Mouse (Mus musculus) intestine, embryonic 14.5 days (tissue): ENCODE measurements around the gene Tnpo3. TPM values are rescaled to one million over a fixed set of nuclear protein-coding genes. Genes with fewer than 3 reads are reported as not detected.

Experiments used
- ATAC-seq: fragments of 200-750 bp; cut with Nextera tagmentation; replicated peaks from 2 replicates; pipeline ENCODE4 v1.8.0; 2017; ENCODE audit warnings: low read depth, moderate number of reproducible peaks, moderate TSS enrichment, moderate library complexity; ENCODE audit not compliant: low FRiP score, low TSS enrichment
- DNase-seq: peaks from one replicate; pipeline ENCODE4 v3.0.0-alpha.2; 2018; ENCODE audit warnings: low spot score
- H3K27ac ChIP-seq: fragments of 300-500 bp; sonication (generic); 2 replicates; pipeline ENCODE4 v1.5.1; 2014; ENCODE audit warnings: low read depth, mild to moderate bottlenecking, control low read depth
- H3K27me3 ChIP-seq: fragments of 300-500 bp; sonication (generic); replicated peaks from 2 replicates; pipeline ENCODE4 v1.6.1; 2014; ENCODE audit warnings: low read length, control low read depth; ENCODE audit not compliant: control insufficient read depth, insufficient read depth
- H3K36me3 ChIP-seq: fragments of 300-500 bp; sonication (generic); 2 replicates; pipeline ENCODE4 v1.6.1; 2014; ENCODE audit warnings: low read length, control low read depth; ENCODE audit not compliant: control insufficient read depth, insufficient read depth
- H3K4me1 ChIP-seq: fragments of 300-500 bp; sonication (generic); replicated peaks from 2 replicates; pipeline ENCODE4 v1.6.1; 2014; ENCODE audit warnings: low read length, control low read depth, mixed read lengths; ENCODE audit not compliant: control insufficient read depth, insufficient read depth
- H3K4me2 ChIP-seq: fragments of 300-500 bp; sonication (generic); 2 replicates; pipeline ENCODE4 v1.6.1; 2014; ENCODE audit warnings: low read length
- H3K4me3 ChIP-seq: fragments of 300-500 bp; sonication (generic); 2 replicates; pipeline ENCODE4 v1.5.1; 2014; ENCODE audit warnings: low read depth, low read length, control low read depth, mixed read lengths
- H3K9ac ChIP-seq: fragments of 300-500 bp; sonication (generic); 2 replicates; pipeline ENCODE4 v1.6.1; 2014; ENCODE audit warnings: mild to moderate bottlenecking, low read length
- H3K9me3 ChIP-seq: fragments of 300-500 bp; sonication (generic); 2 replicates; pipeline ENCODE4 v1.6.1; 2016; ENCODE audit warnings: low read length, control low read depth; ENCODE audit not compliant: control insufficient read depth
- WGBS: fragments of 180-500 bp; shearing (Covaris S2); extraction: QIAGEN DNeasy Blood & Tissue Kit; methylation state at CpG from one replicate; pipeline ENCODE4 v1.1.7; 2014; 5-methylcytosine and 5-hydroxymethylcytosine counted together
- polyA plus RNA-seq: library from polyadenylated mRNA; unstranded; fragments of >200 nt; fragmentation: Nextera tagmentation; extraction: Ambion mirVana; gene quantifications from 2 replicates; pipeline ENCODE4 v1.2.1, GENCODE M21; 2014

Tnpo3 gene
- polyA plus RNA-seq, 1 experiment from 2014 or later, result 91.2 TPM

DNA sequence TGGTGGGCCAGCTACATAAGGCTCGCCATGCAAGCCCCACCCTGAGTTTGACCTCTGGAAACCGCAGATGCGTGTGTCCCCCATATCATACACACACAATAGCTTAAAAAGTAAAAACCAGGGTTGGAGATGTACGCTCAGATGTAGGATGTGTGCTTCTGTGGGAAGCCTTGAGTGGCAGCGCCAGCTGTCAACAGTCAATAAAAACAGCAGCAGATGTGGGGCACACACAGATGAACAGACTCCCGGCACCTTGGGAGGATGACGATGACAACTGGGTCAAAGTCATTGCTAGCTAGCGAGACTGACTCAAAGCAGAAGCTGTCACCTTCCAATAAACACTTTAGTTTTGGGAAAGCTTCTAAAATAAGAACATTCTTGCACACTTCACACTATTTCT, 70.2 kb downstream of the Tnpo3 start:
- no peak for ATAC-seq
- no peak overlapping the region for H3K9ac ChIP-seq
- H3K4me1 ChIP-seq, result no peaks in the 10 kb centered on the region
- no peak overlapping the region for H3K27ac ChIP-seq
- no peaks in the 10 kb centered on the region for H3K9me3 ChIP-seq
- H3K4me3 ChIP-seq, result no peak overlapping the region
- H3K4me2 ChIP-seq, result no peak overlapping the region
- H3K27me3 ChIP-seq, result no peaks in the 10 kb centered on the region
- WGBS, result 89% methylated on average over 8 of the region's 8 CpGs
- H3K36me3 ChIP-seq, result peaks cover 54% of the 10 kb centered on the region
- DNase-seq, result no peak

DNA sequence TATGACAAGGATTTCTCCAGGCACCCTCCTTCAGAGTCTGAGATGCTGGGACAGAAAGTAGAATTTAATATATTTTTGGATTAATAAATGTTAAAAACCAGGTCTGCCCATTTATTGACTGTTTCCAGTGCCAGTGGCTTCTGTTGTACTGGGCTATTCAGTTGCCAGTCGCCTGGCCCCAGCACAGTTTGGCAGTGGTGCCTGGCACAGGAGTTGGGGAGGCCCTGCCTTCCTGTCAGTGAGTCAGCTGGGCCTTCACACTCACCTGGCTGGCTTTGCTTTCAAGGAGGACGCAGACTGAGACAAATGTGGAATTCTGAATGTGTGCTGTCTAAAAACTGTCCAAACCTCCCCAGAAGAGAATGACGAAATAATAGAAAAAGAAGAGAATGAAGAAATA, 72.5 kb downstream of the Tnpo3 start:
- WGBS, result 82% methylated on average over 3 of the region's 3 CpGs
- Histone ChIP-seq H3K27ac (no peak overlapping the region), H3K4me1 (no peaks in the 10 kb centered on the region), H3K27me3 (no peaks in the 10 kb centered on the region), H3K4me2 (no peak overlapping the region), H3K9ac (no peak overlapping the region), H3K9me3 (no peaks in the 10 kb centered on the region), H3K4me3 (no peak overlapping the region), H3K36me3 (peaks cover 31% of the 10 kb centered on the region)
- no peak for DNase-seq
- no peak for ATAC-seq

DNA sequence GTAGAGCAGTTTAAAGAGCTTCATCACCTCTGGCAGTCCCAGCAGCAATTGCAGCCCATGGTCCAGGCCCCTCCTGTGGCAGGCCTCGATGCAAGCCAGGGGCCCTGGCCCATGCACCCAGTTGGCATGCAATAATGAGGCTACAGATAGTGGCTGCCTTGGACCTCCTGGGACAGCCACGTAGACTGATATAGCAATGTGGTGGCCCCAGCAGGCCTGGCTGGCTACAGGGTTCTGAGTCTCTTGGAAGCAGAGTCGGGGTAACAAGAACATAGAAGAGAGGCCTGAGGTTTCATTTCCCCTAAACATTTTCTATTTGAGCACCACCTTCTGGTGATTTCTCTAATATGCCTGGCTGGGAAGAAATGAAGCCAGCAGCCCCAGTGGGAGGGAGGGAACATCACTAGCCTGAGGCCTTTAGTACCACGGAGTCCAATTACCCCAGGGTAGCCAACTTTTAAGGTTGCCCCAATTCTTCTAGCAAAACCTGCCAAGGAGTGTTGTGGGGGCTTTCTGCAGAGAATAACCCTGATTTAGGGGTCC, 73.0 kb downstream of the Tnpo3 start:
- Histone ChIP-seq H3K4me2 (no peak overlapping the region), H3K9ac (no peak overlapping the region), H3K4me3 (no peak overlapping the region), H3K27me3 (no peaks in the 10 kb centered on the region), H3K9me3 (no peaks in the 10 kb centered on the region), H3K4me1 (no peaks in the 10 kb centered on the region), H3K36me3 (peaks cover 26% of the 10 kb centered on the region), H3K27ac (no peak overlapping the region)
- DNase-seq, result no peak
- WGBS, result 74% methylated on average over 4 of the region's 4 CpGs
- ATAC-seq, result no peak

DNA sequence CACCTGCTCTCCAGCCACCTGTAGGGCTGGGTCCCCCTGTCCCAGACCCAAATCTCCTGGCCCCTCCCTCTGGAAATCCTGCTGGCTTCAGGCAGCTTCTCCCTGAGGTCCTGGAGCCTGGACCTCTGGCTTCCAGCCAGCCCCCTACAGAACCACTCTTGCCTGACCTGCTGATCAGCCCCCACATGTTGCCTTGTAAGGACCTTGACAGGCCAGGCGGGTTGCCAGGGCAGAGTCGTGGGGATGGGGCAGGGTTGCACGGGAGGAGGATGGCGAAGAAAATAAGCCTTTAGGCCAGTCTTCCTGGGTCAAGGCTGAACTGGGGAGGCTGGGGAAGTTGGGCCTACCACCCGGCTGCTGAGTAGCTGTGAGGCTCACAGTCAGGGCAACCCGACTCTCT, 74.4 kb downstream of the Tnpo3 start:
- Histone ChIP-seq H3K4me3 (no peak overlapping the region), H3K9me3 (no peaks in the 10 kb centered on the region), H3K4me1 (no peaks in the 10 kb centered on the region), H3K27ac (no peak overlapping the region), H3K36me3 (0 out of 2 replicates have a peak, but pooled peaks cover 16% of the 10 kb centered on the region), H3K27me3 (no peaks in the 10 kb centered on the region), H3K9ac (no peak overlapping the region), H3K4me2 (no peak overlapping the region)
- ATAC-seq, result no peak
- DNase-seq, result no peak
- WGBS, result 67% methylated on average over 6 of the region's 6 CpGs

DNA sequence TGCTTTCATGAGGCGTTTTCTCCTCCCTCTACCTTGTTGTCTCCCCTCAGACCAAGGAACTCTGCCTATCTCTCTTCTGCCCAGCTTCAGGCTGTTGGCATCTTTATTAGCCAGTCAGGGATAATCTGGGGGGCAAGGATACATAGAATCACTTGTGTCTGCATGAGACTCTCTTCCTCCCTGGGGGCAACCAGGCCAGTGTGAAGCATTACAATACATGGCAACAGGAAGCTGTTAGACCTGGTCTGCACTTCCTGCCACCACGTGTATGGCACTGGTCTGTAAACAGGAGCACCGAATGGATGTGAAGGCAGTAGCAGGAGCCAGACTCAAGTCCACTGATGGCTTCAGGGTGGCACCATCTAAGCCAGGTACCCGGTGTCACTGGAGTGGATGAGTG, 79.6 kb downstream of the Tnpo3 start:
- no peaks in the 10 kb centered on the region for H3K36me3 ChIP-seq
- no peak for ATAC-seq
- WGBS, result 54% methylated on average over 4 of the region's 4 CpGs
- no peak overlapping the region for H3K4me3 ChIP-seq
- H3K4me1 ChIP-seq, result peaks cover 22% of the 10 kb centered on the region
- no peak overlapping the region for H3K27ac ChIP-seq
- no peaks in the 10 kb centered on the region for H3K9me3 ChIP-seq
- H3K9ac ChIP-seq, result no peak overlapping the region
- no peak overlapping the region for H3K4me2 ChIP-seq
- H3K27me3 ChIP-seq, result peaks cover 28% of the 10 kb centered on the region
- no peak for DNase-seq

DNA sequence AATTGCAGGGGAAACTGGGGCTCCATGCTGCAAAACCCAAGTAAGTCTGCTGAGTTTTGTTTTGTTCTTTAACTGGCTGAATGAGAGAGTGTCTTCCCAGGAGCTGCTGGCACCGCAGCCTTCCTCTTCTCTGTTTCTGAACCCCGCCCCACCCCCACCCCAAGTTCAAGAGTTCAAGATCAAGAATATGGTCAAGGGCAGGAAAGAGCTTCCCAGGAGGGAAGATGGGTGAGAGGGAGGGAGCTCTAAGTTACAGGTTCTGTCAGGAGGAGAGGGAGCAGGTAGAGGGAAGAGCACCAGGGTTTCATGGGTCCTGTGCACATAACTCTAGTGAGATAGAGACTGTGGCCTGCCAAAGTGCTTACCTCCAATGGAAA, 80.3 kb downstream of the Tnpo3 start:
- Histone ChIP-seq H3K4me1 (peaks cover 25% of the 10 kb centered on the region), H3K9me3 (no peaks in the 10 kb centered on the region), H3K9ac (no peak overlapping the region), H3K4me3 (no peak overlapping the region), H3K27me3 (peaks cover 28% of the 10 kb centered on the region), H3K36me3 (no peaks in the 10 kb centered on the region), H3K27ac (no peak overlapping the region), H3K4me2 (peak overlapping the region; percentile 20)
- ATAC-seq, result no peak
- 47% methylated on average over 2 of the region's 2 CpGs for whole genome bisulfite sequencing
- no peak for DNase-seq

DNA sequence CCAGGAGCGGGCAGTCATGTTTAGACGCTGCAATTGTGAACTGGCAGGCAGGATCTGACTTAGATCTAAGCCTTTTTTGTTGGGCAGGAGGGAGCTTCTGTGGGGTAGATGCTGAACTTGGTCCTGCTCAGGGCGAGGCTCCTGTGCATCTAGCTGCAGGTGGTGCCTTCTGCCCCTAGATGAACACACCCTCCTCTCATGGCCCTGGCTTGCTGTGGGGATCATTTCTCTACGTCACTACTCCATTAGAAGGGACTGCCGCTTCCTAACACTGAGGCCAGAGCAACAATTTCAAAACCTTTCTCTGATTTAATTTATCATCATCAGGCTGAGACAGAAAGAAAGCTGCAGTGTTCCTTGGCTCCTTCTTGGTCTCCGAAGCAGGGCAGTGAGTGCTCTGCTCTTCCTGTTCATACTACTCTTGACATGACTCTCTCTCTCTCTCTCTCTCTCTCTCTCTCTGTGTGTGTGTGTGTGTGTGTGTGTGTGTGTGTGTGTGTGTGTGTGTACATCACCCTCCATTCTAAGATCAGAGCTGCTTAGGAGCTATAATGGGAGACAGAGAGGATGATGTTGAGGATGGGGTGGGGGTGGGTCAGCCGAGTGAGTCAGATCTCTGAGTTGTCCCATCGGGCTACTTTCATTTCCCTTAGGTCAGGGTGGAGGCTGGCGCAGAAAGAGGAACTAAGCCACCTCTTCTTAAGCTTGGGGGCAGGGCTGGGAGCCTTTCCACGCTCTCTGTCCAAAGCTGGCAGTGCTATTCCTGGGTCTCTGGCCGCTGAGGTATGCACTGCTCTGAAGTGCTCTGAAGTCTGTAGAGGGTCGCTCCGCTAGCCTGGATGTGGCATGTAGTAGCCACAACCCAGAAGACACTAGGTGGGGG, 80.9 kb downstream of the Tnpo3 start:
- Histone ChIP-seq H3K27me3 (peaks cover 28% of the 10 kb centered on the region), H3K4me2 (peak overlapping the region; percentile 85), H3K4me1 (peaks cover 31% of the 10 kb centered on the region), H3K9ac (0 out of 2 replicates have a peak overlapping the region, but pooled peaks have one; percentile 13), H3K9me3 (no peaks in the 10 kb centered on the region), H3K4me3 (peak overlapping the region; percentile 55; the same call in 1 of the 2 replicates), H3K36me3 (no peaks in the 10 kb centered on the region), H3K27ac (no peak overlapping the region)
- no peak for DNase-seq
- 24% methylated on average over 13 of the region's 13 CpGs for WGBS
- ATAC-seq, result no peak

DNA sequence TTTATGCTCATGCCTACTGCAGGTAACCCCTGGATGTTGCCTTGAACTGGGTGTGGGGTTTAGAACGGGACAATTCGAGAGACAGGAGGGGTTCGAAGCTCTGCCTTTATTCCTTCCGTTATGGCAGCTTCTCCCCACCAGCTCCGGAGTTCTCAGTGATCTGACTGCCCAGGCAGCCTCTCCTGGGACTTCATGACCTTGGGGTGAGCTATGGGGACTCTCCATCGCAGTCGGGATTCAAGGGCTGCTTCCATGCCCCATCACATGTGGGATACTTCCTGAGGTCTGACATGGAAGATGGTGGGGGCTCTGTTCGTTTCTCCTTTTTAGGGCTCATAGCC, 81.6 kb downstream of the Tnpo3 start:
- no peak overlapping the region for H3K27ac ChIP-seq
- ATAC-seq, result no peak; the same call in 1 of the 2 replicates
- H3K9ac ChIP-seq, result no peak overlapping the region
- peaks cover 38% of the 10 kb centered on the region for H3K4me1 ChIP-seq
- peaks cover 28% of the 10 kb centered on the region for H3K27me3 ChIP-seq
- peak; percentile 54 for DNase-seq
- H3K4me3 ChIP-seq, result peak overlapping the region; percentile 55
- WGBS, result 17% methylated on average over 8 of the region's 8 CpGs
- H3K4me2 ChIP-seq, result peak overlapping the region; percentile 85
- no peaks in the 10 kb centered on the region for H3K9me3 ChIP-seq
- H3K36me3 ChIP-seq, result no peaks in the 10 kb centered on the region
